Mouse (Mus musculus): ENCODE measurements around the gene Jmjd4.
A peak's percentile ranks its signal among the peaks of the same experiment; 100 is the strongest.

Gene Jmjd4

GRCm38 (mm10) chr11:59449741-59450229 lies at the start of gene Jmjd4:
Jmjd4 (plus strand) TSS chr11:59450045.
- DNase-seq: peak; percentile 93

GRCm38 (mm10) chr11:59400876-59401275 lies 49.0 kb upstream of the Jmjd4 start:
- DNase-seq: no peak

GRCm38 (mm10) chr11:59405761-59406160 lies 44.1 kb upstream of the Jmjd4 start:
- no peak for DNase-seq

GRCm38 (mm10) chr11:59410851-59411250 lies 39.0 kb upstream of the Jmjd4 start:
- no peak for DNase-seq

- DNase-seq: no peak
Observed at GRCm38 (mm10) chr11:59412058-59412457, 37.8 kb upstream of the Jmjd4 start.

GRCm38 (mm10) chr11:59412999-59413863 lies 36.6 kb upstream of the Jmjd4 start:
- no peak for DNase-seq

GRCm38 (mm10) chr11:59418708-59419107 lies 31.1 kb upstream of the Jmjd4 start:
- DNase-seq: no peak

- DNase-seq: no peak
Observed at GRCm38 (mm10) chr11:59421436-59421835, 28.4 kb upstream of the Jmjd4 start.

- DNase-seq: peak; percentile 51
Observed at GRCm38 (mm10) chr11:59421967-59422366, 27.9 kb upstream of the Jmjd4 start.

GRCm38 (mm10) chr11:59423010-59423588 lies 26.7 kb upstream of the Jmjd4 start:
- DNase-seq: peak; percentile 60

- DNase-seq: peak; percentile 64
Observed at GRCm38 (mm10) chr11:59425671-59426101, 24.2 kb upstream of the Jmjd4 start.

GRCm38 (mm10) chr11:59428057-59428660 lies 21.7 kb upstream of the Jmjd4 start:
- DNase-seq: no peak

GRCm38 (mm10) chr11:59429959-59430358 lies 19.9 kb upstream of the Jmjd4 start:
- no peak for DNase-seq

GRCm38 (mm10) chr11:59432261-59432660 lies 17.6 kb upstream of the Jmjd4 start:
- peak; percentile 45 for DNase-seq

- no peak for DNase-seq
Observed at GRCm38 (mm10) chr11:59437954-59438353, 11.9 kb upstream of the Jmjd4 start.

- no peak for DNase-seq
Observed at GRCm38 (mm10) chr11:59443102-59443501, 6.7 kb upstream of the Jmjd4 start.

- DNase-seq: peak; percentile 52
Observed at GRCm38 (mm10) chr11:59450230-59450771, 456 bp downstream of the Jmjd4 start.

GRCm38 (mm10) chr11:59451086-59451485 lies 1.2 kb downstream of the Jmjd4 start, which contains the start of gene Snap47:
Snap47 (minus strand) TSS chr11:59451186.
- no peak for DNase-seq

GRCm38 (mm10) chr11:59456346-59456745 lies 6.5 kb downstream of the Jmjd4 start:
- no peak for DNase-seq

- DNase-seq: no peak
Observed at GRCm38 (mm10) chr11:59456891-59457290, 7.0 kb downstream of the Jmjd4 start.

- DNase-seq: peak; percentile 69
Observed at GRCm38 (mm10) chr11:59458973-59459372, 9.1 kb downstream of the Jmjd4 start.

- DNase-seq: no peak
Observed at GRCm38 (mm10) chr11:59460459-59460858, 10.6 kb downstream of the Jmjd4 start.
